Mouse (Mus musculus): Measurements from ENCODE around the gene Tet3. TPM values are rescaled to one million over a fixed set of nuclear protein-coding genes. Genes with fewer than 3 reads are reported as not detected.
A peak's percentile ranks its signal among the peaks of the same experiment; 100 is the strongest.

Gene Tet3
- total RNA-seq, 2 experiments from 2014 or later: 22.2 to 29.7 TPM

DNA sequence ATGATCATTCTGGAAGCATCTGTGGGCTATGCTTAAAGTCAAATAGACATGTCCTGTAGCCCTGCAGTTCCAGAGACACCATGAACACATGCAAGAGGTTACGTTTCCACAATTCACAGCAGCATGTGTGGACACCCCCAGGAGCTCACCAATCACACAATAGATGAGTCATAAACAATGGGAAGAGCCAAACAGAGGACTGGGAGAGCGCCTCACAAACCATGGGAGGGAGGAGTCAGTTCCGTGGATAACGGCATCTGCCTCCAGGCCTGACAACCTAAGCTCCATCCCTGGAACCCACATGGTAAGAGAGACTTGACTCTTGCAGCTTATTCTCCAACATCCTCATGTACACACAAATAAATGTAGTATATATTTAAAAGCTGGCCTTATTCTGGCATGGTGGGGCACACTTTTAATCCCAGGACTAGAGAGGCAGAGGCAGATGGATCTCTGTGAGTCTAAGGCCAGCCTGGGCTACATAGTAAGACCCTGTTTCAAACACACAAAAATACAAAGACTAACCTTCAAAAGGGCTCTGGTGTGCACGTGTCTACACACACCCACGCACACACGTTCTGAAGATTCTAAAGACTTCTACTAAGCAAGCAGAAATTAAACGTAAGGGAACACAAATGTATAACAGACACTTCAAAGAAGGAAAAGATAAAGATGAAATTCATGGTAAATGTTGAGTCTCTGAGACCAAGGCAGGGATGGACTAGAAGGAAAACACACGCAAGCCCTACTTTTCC, 44.1 kb downstream of the Tet3 start:
- DNase-seq: no peak

DNA sequence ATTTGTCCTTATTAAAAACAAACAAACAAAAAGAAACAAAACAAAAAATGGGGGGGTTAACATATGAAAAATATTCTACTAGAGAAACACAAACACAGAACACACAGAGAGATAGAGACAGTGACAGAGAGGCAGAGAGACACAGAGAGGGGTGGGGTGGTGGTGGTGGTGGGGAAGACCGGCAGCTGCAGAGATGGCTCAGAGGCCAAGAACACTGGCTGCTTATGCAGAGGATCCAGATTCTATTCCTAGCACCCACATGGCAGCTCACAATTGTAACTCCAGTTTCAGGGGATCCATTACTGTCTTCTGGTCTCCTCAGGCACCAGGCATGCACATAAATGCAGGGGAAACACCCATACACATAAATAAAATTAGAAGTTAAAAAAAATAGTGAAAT, 45.2 kb downstream of the Tet3 start:
- peak; percentile 48 for DNase-seq

DNA sequence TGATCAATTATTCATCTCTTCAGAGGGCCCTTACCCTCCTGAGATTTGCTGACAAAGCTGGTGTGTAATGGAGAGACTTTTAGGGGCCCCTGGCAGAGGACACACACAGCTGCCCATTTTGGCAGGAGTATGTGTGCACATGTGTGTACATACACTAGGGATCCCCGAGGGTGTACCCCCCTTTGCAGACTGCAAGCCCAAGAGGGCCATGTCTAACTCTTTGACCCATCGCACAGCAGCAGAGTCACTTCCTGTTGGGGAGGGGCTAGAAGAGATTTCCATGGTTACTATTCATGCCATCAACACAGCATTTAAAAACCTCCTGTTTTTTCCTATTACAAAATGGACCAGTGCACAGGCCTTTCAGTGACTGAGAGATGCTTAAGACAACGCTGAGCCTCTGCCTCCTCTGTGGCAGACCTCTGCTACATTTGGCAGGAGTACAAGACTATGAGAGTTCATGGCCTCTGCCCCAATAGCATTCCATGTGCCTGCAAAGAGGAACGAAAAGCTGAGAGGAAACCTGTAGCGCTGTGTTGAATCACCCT, 46.0 kb downstream of the Tet3 start:
- DNase-seq: no peak

DNA sequence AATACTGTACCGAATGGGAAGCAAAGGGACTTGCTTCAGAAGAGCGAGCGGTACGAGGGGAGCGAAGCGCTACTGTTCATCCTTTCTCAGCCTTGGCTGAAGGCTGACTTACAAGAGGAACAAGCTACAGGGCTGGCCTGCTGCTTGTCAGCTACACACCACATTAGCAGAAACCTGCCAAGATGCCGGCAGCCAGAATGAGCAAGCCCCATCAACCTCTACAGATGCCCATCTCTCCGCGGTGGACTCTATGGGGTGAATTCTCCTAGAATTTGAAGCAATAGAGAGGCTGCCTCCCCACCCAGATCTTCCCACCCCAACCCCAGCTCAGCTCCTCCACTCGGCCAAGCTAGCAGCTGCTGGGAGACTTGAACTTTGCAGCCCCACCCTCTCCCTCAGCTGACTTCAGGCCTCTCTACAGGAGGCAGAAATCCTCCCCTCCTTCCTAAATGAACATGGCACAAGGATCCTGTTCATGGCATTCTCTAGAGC, 46.5 kb downstream of the Tet3 start:
- peak; percentile 40 for DNase-seq

DNA sequence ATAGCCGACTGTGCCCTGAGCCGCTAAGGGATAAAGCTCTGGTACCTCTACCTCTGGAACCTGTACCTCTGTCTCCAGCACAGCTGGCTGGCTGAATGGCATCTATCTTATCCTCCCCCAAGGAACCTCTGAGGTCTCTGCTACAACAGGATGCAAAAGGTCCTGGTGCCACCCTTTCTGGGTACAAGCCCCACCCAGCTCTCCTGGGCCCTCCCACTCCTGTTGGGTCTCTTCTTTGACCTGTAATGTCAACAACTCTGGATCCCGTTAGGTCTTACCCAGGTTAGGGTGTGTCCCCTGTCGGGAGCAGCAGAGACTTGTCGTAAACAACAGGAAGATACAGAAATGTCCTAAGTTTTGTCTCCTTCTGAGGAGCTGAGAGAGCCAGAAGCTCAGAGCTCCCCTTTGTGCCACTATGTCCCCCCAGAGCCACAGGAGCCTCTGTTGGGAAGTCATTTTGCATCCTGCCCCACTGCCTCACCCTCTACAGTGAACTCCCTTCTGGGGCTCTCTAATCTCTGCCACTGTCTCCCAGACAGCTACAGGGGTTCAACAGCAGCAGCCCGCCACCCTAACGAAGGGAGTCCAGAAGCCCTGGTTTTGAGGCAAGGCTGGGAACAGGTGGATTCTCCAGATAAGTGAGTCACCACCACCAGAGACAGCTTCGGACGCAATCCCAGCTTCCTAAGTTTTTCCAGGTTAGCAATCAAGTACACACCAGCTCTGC, 47.1 kb downstream of the Tet3 start:
- DNase-seq: no peak

DNA sequence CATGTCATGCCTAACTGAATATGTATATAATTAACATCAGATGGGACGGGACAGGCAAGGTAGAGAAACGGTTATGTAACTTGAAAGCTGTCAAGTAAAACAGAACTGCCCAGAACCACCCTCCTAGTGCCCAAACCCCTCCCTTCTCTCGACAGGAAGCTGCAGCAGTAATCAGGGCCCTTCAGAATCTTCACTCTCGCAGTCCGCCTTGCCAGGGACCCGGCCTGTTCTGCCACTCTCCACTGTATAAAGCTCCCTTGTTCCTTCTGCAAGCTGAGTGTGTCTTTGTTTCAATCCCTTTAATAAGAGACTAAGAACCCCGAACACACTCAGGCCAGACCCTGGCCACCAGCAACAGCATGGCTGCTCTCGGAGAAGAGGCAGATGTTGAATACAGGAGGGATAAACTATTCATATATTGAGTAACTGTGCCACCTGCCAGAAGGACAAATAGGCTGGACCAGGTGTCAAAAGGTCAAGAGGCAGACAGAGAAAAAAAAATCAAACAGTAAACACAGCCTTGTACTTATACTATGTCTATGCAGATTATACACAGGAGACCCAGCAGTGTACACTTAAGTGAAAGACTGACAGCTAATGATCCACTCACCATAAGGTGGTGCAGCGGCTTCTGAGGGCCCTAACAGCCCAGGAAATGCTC, 48.7 kb downstream of the Tet3 start:
- DNase-seq: no peak

DNA sequence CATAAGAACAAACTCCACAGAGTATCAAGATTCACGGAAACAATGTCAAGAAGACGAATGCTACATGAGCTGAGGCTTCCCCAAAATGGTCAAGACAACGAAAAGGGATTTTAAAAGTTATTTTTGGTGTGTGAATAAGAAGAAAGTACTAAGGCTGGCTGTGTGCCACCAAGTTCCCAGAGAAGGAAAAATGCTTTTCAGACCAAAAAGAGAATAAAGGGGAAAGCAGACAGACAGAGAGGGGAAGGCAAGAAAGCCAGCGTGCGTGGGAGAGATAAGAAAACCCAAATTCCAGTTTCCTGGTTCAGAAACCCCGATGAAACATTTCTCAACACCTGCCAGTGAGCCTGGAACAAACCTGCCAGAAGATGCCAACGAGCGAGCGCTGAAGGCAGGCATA, 50.4 kb downstream of the Tet3 start:
- no peak for DNase-seq

DNA sequence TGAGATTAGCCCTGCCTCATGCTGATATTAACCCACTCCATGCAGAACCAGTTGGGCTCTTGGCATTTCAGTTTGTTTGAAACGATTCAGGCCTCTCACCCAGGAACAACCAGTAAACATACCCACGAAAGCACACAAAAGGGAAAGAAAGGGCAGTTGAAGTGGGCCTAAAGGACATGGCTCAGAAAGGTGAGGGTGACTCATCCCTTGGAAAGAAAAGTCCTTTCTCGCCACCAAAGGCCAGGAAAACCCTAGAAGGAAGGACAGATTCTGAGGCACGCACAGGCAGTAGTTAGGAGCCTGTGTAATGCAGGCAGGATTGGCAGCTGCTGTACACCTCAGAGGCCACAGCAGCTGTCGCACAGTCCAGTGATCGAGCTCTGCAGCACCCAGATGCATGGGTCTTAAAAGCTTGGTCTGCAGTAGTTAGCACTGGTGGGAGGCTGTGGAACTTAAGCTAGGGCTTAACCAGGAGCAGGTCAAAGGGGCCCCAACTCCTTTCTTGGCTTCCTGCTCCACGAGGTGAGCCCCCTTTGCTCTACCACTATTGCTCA, 53.3 kb downstream of the Tet3 start:
- no peak for DNase-seq

DNA sequence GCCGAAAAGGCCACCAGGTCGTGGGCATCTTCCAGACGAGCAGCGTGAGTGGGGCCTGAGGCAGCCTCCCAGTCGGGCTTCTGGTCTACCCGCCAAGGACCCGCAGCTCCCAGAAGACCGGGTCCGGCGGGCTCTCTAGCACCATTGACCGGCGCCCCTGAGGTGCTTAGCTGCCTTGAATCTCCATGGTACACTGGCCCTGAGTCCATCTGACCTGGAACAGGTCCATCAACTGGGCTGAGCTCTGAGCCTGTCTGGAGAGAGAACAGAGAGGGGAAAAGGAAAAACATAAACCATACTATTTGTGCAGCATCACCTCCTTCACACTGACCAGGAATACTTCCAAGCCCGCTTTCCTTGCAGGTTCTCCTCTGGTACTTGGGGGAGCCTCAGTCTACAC, 54.3 kb downstream of the Tet3 start:
- DNase-seq: no peak

DNA sequence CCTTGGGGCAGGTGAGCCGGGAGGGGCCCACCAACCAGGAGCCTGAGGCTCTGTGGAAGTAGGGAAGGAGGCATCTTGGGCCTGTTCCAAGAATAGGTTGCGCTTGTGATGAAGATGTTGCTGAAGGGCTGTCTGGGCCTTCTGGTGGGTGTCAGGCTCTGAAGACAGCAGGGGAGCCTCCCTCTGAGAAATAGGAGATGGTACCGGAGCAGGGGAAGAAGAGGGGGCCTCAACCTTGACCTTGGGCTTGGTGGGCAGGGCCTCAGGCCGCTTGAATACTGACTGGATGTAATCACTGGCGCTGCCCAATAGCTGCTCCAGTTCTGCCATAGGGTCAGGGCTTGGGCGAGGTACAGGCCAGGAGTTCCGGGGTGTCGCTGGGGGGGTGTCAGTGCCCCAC, 55.4 kb downstream of the Tet3 start:
- DNase-seq: no peak

DNA sequence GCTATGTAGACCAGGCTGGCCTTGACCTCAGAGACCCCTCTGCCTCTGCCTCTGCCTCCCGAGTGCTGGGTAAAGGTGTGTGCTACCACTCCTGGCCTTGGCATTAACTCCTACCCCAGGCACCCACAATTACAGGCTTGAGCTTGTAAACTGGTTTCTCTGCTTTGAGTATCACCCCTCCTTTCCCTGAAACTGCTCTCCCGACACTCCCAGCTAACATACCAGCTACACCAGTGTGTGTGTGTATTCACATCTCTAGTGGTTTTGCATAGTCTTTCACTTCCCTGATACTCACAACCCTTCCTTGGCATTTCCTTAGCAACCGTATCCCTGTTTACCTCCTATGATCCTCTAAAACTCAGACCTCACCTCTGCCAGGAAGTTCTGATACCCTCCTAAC, 59.1 kb downstream of the Tet3 start:
- no peak for DNase-seq

DNA sequence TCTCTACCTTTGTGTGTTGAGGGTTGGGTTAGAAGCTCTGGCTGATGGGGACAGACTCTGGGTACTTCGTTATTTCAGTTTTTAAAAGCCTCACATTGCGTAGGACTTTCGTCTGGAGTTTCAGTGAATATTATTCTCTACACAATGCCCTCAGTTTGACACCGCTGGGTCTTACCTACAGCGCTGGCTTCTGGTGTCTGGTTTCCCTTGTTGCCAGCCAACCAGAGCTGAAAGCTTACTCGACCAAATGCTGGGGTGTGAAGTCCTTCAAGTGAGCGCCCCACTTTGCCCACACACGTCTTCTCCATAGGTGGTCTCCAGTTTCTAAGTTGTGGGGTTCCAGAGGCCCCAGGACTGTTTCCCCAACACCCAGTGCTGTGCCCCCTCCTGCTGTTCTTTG, 61.2 kb downstream of the Tet3 start:
- DNase-seq: no peak

DNA sequence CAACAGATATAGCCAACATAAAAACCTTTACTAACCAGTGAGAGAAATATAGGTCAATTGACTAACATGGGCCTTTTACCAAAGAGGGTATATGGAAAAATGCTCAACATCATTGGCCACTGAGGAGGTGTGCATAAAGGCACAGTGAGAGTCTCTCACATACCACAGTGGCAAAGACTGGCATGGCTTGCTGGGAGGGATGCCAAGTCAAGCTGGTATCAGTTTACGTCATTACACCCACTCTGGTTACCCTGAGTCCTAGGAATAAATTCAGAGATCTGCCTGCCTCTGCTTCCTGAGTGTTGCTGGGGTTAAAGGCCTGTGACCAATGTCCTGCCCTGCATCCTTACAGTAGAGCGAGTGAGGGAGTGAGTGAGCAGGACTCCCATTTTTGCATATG, 62.2 kb downstream of the Tet3 start:
- no peak for DNase-seq

DNA sequence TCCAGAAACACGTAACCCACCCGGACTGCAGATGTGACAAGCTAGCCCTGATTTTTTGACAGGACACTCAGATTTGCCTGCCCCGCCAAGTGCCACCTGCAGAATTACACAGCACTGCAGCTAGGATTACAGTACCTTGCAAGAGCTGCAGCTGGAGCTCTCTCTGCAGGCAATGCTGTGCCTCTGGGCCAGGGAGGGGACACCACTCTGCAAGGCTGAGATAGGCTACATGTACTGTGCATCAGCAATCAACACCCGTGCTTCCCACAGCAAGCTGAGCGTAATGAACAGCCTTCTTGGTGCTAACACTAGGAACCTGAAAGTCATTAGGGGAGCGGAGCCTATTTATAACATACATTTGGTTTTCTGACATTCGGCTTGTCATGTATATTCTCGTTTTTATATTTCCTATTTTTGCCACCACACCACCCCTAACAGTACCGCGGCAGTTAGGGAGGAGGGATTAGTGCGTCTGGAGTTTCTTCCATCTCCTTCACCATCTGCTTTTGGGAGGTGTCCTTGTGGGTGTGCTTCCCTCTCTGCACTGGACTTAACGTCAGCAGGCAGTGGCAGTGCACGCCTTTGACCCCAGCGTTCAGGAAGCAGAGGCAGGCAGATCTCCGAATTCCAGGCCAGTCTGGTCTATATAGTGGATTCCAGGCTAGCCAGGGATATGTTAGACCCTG, 63.2 kb downstream of the Tet3 start:
- no peak for DNase-seq

DNA sequence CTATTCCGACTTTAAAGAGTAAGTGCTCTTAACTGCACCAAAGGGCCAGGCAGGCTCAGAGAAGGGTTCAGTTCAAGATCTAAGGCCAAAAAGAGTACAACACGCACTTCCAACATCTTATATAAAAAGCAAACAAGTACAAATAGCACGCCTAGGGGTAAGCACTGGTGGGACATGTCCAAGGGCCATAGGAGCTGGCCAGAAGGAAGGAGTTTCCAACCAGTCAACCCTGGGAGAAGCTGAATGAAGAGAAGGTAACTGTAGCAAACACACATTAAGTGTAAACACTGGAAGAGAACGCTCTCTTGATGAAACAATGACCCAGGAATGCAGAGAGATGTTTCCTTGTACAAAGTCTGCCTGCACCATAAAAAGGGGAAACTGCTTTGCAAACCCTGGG, 64.8 kb downstream of the Tet3 start:
- no peak for DNase-seq

DNA sequence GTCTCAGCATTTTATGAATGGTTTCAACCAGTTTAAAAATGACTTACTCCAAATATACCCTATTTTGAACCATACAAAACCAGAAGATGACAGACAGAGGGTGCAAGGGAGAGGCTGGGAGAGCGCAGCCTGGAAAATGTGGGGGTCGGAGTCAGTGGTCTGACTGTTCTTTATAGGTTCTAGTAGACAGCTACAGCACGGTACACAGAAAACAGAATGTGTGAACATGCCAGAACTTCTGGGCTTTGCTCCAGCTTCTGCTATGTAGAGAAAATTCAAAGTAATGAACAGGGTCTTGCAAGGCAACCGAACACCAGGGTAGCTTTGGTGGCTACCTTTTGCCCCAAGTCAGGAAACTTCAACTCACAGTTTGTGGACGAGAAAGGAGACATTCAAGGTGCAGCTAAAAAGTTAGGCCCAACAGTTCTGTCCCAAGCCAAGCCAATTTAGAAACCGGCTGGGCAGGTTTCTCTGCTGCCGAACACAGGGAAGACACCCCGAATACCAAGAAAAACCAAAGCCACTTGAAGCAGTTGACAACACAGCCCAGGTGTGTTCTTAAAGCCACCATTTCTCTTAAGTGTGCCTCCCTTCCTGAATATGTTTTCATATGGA, 66.6 kb downstream of the Tet3 start:
- no peak for DNase-seq

DNA sequence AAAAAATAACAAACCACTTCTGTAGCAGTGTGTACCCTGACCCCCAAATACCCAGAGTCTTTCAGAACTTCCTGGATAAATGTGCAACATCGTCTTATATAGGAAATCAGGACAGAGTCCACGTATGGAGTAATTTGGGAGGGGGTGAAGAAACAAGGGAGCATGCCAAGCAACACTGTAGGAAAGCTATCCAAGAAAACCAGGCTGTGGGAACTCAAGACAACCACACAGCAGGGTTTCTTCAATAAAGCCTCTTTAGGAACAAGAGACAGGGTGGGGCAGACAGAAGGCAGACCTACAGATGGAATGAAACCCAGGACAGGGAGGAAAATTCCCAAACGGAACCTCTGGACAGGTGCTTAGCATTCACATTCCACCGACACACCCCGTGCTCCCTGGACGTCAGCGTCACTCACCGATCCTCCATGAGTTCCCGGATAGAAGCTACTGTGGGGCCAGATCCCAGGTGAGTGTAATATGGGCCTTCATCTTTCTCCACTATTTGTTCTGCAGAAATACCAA, 73.3 kb downstream of the Tet3 start:
- no peak for DNase-seq

DNA sequence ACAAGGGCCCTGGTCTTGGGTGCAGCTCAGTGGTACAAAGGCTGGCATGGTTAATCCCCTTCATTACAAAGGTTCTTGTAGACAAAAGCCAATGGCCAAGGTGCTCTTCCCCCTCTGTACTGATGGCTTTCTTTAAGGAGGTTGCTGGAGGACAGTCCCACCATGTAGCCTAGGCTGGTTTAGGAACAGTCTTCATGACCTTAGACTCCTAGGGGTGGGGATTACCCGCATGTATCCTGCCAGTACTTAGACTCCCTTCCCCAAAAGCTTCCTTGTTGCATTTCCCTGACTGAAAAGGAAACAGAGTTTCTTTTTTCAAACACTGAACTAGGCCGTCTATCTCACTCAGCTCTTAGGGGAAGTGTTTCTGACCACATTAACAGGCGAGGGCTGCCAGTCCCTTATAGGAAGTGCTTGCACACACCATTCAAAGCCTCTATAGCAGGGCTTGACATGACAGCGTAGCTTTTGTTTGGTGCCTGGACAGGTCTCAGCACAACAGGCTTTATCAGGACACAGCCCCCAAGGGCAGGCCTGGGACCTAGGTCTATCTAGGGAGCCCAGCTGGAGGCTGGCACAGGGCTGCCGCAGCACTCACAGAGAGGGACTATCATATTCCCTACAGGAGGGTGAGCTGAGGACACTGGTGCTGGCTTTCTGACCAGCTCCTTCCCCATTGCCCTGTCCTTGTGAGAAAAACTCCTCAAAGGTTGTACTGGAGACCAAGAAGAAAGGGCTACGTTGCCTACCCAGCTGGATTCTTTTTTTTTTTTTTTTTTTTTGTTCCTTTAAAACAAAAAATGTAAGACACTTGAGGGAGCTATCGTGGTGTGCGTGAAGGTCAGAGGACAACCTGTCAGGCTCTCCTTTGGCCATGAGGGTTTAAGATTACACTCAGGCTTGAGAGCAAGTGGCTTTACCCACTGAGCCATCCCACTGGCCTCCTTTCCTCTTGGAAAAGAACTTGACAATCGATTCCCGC, 77.1 kb downstream of the Tet3 start:
- peak; percentile 67 for DNase-seq

DNA sequence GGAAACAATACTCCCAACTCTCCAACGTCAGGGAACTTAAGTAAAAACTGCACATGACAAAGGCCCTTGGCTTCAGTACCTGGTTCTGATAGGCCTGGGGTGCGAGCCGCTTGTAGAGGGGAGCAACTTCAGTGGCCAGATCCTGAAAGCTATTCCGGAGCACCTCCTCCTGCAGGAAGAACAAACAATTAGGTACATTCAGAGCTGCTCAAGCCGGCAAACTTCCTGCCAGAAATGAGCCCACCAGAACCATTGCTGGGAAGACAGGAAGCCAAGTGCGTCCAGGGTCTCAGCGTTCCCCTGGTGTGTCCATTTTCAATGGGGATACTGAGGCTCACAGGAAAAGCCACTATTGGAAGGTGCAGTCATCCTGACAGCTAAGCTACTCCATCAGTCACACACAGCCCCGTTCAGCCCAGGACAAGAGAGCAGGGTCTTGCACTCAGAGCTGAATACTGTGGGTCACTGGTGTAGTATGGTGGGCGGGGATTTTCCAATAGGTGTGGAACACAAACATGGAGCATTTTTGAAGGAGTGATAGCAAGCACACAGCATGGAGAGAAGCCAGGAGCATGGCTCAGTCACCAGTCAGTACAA, 85.1 kb downstream of the Tet3 start:
- no peak for DNase-seq

DNA sequence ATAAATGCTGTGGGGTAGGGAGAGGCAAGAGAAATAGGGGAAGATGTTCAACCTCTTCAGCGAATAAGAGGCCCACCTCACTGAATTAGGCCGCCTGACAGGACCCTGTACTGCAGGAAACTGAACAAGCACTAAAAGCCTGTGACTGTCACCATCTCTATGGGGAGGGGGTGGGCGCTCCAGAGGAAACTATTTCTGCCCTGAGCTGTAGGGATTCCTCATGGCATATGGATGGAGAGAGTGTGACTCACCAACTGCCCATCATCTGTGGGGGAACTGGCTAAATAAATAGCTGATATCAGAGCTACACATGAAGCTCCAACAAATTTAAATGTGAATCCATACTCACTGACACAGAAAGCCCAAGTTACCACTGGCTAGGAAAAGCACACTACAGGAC, 87.5 kb downstream of the Tet3 start:
- no peak for DNase-seq
